Mouse (Mus musculus) heart, adult 2 months (tissue): Measurements from ENCODE around the gene Gm9887.

Source experiments
- CTCF ChIP-seq: fragments of 200-600 bp; IDR thresholded peaks from 2 replicates; pipeline ENCODE4 v1.8.1; 2022; ENCODE audit warnings: antibody characterized with exemption, mild to moderate bottlenecking, moderate library complexity
- EP300 ChIP-seq: fragments of 200-500 bp; IDR thresholded peaks from 2 replicates; pipeline ENCODE4 v1.6.1; 2011; ENCODE audit warnings: low read depth, low read length, control low read depth; ENCODE audit not compliant: insufficient read depth
- POLR2A ChIP-seq: fragments of 200-500 bp; IDR thresholded peaks from 2 replicates; pipeline ENCODE4 v1.6.1; 2011; ENCODE audit warnings: mild to moderate bottlenecking, low read depth, low read length, control low read depth; ENCODE audit not compliant: insufficient read depth

DNA sequence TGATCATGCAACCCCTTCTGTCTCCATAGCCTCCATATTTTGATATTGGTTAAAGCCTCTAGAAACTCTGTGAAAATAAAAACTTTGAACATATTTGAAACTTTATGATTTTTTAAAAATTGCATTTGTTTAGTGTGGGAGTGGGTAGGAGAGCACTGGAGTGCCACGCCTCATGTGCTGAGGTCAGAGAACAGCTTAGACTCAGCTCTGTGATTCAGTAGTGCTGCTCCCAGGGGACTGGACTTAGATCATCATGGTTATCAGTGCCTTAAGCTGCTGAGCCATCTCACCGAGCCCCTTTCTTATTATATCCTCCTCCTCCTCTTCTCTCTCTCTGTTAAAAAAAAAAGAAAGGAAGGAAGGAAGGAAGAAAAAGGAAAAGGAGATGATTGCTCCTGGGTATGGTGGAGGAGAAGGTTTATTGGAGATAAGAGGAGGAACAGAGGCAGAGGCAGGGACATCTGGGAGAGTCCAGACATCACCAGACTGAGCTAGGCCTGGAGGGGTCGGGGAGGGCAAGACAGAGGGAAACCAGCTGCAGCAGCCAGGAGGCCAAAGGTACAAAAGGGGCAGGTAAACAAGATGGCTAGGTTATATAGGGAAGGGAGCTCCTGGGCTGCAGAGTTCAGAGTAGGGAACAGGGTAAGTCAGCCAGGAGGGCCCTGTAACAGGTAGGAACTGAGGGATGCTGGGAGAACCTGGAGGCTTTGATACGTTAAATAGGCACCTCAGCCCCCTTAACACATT is 42.7 kb upstream of the Gm9887 start:
- TF ChIP-seq POLR2A (no peak), CTCF (no peak), EP300 (no peak)
